Mouse (Mus musculus): ENCODE results near the gene Itpr1. TPM values are rescaled to one million over a fixed set of nuclear protein-coding genes. Genes with fewer than 3 reads are reported as not detected.

Itpr1 gene
- polyA plus RNA-seq, 2 experiments, result 10.7 to 17.1 TPM

DNA sequence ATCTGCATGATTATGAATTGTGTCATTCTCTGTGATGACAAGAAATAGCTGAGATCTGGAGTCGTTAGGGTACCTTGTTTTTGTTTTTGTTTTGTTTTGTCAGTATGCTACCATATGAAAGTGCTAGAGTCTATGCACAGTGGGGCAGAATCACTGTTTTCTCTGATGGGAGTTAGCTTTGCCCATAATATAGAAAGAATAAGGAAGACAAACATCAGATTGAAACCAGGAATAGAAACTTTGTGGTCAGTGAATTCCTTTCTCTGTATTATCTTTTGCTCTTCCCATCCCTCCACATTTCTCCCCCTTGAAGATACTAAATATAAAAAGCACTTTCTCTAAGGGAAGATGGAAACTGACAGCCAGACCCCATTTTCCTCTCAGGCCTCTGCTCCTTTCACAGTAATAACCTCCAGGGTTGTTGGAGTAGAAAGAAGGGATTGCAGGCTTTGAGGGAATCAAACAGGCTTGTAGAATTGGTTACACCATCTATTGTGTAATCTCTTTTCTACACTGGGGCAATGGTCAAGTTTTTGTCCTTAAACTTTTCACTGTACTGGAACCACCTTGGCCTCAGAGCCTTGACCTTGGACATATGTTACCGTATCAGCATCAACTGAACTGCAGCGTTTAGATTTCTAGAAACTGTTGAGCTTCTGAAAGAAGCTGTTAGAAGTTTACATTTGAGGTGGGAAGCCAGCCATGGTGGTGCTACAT lies 33.6 kb downstream of the Itpr1 start:
- ATAC-seq (ENCODE audit: low FRiP score, low read depth) (no peak), DNase-seq (ENCODE audit: low spot score) (no peak)
- no peak overlapping the region for H3K4me2 ChIP-seq (replicated peaks; ENCODE audit: low read depth, low read length, severe bottlenecking)
- no peak overlapping the region for H3K27ac ChIP-seq (replicated peaks; ENCODE audit: low read depth, low read length)
- H3K36me3 ChIP-seq (ENCODE audit: control insufficient read depth, insufficient read depth, low read length), result no peaks in the 10 kb centered on the region; the same call in 1 of the 2 replicates
- no peak overlapping the region for H3K4me3 ChIP-seq (replicated peaks; ENCODE audit: low read length)
- H3K27me3 ChIP-seq (ENCODE audit: control insufficient read depth, insufficient read depth, low read length), result no peaks in the 10 kb centered on the region
- no peak overlapping the region for H3K9ac ChIP-seq (ENCODE audit: low read depth, low read length, severe bottlenecking)
- H3K4me1 ChIP-seq (ENCODE audit: control insufficient read depth, insufficient read depth, low read length), result peaks cover 21% of the 10 kb centered on the region
- no peaks in the 10 kb centered on the region for H3K9me3 ChIP-seq (ENCODE audit: control insufficient read depth, low read length)
- 76% methylated on average over 3 of the region's 3 CpGs for WGBS
- no peak for TF ChIP-seq POLR2A (IDR thresholded peaks at IDR 0.05; ENCODE audit: borderline replicate concordance, extremely low read depth, insufficient read depth, insufficient read length)

DNA sequence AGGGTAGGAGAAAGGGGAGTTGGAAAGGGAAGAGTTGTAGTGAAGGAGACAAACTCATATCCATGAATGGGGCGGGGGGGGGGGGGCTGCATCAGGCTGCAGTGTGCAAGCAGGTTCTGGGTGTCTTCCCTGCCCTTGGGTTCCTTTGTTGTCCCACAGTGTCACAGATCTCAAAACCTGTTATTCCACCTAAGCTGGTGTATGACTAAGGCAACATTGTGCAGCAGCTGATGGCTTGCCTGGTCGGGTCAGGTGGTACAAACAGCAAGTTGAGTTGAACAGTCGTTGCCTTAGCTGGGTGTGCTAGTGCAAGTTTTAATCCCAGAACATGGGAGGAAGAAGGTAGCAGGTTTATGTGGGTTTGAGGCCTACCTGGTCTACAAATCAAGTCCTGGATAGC lies 34.3 kb downstream of the Itpr1 start:
- no peaks in the 10 kb centered on the region for H3K9me3 ChIP-seq (ENCODE audit: control insufficient read depth, low read length)
- no peak for TF ChIP-seq POLR2A (IDR thresholded peaks at IDR 0.05; ENCODE audit: borderline replicate concordance, extremely low read depth, insufficient read depth, insufficient read length)
- ATAC-seq (ENCODE audit: low FRiP score, low read depth), result no peak
- WGBS, result 85% methylated on average over 3 of the region's 3 CpGs
- no peaks in the 10 kb centered on the region for H3K27me3 ChIP-seq (ENCODE audit: control insufficient read depth, insufficient read depth, low read length)
- H3K9ac ChIP-seq (ENCODE audit: low read depth, low read length, severe bottlenecking), result no peak overlapping the region
- H3K27ac ChIP-seq (replicated peaks; ENCODE audit: low read depth, low read length), result no peak overlapping the region
- H3K4me1 ChIP-seq (ENCODE audit: control insufficient read depth, insufficient read depth, low read length), result peaks cover 21% of the 10 kb centered on the region
- no peak for DNase-seq (ENCODE audit: low spot score)
- no peak overlapping the region for H3K4me2 ChIP-seq (replicated peaks; ENCODE audit: low read depth, low read length, severe bottlenecking)
- H3K36me3 ChIP-seq (ENCODE audit: control insufficient read depth, insufficient read depth, low read length), result no peaks in the 10 kb centered on the region; the same call in 1 of the 2 replicates
- no peak overlapping the region for H3K4me3 ChIP-seq (replicated peaks; ENCODE audit: low read length)

DNA sequence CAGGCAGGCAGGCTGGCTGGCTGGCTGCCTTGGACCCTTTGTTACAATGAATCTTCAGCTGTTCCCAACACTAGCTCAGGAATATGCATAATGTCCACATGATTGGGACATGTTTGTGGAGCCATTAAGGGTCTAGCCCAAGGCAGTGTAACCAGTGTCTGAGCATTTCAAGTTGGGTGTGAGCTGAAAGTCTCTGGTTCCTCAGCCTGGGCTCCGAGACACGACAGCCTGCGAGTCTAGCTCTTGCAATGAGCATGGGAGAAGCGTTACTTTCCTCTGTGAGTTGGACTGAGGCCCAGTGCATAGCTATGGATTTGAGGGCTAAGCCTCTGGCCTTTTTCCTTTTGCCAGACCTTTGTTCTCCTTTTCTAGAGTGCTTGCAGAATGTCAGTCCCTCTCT lies 35.6 kb downstream of the Itpr1 start:
- WGBS, result 23% methylated on average over 4 of the region's 4 CpGs
- peak; percentile 79 for DNase-seq (ENCODE audit: low spot score)
- H3K9me3 ChIP-seq (ENCODE audit: control insufficient read depth, low read length), result no peaks in the 10 kb centered on the region
- H3K9ac ChIP-seq (ENCODE audit: low read depth, low read length, severe bottlenecking), result no peak overlapping the region
- no peak overlapping the region for H3K4me2 ChIP-seq (replicated peaks; ENCODE audit: low read depth, low read length, severe bottlenecking)
- no peak for TF ChIP-seq POLR2A (IDR thresholded peaks at IDR 0.05; ENCODE audit: borderline replicate concordance, extremely low read depth, insufficient read depth, insufficient read length)
- no peaks in the 10 kb centered on the region for H3K27me3 ChIP-seq (ENCODE audit: control insufficient read depth, insufficient read depth, low read length)
- peaks cover 21% of the 10 kb centered on the region for H3K4me1 ChIP-seq (ENCODE audit: control insufficient read depth, insufficient read depth, low read length)
- H3K4me3 ChIP-seq (replicated peaks; ENCODE audit: low read length), result no peak overlapping the region
- H3K36me3 ChIP-seq (ENCODE audit: control insufficient read depth, insufficient read depth, low read length), result no peaks in the 10 kb centered on the region
- peak overlapping the region; percentile 76 for H3K27ac ChIP-seq (replicated peaks; ENCODE audit: low read depth, low read length)
- peak; percentile 58; the same call in 1 of the 2 replicates for ATAC-seq (ENCODE audit: low FRiP score, low read depth)

GRCm38 (mm10) chr6:108249031-108249917 lies 36.4 kb downstream of the Itpr1 start:
- no peak overlapping the region for H3K4me3 ChIP-seq (replicated peaks; ENCODE audit: low read length)
- no peaks in the 10 kb centered on the region for H3K27me3 ChIP-seq (ENCODE audit: control insufficient read depth, insufficient read depth, low read length)
- peak overlapping the region; percentile 76 for H3K27ac ChIP-seq (replicated peaks; ENCODE audit: low read depth, low read length)
- WGBS, result 30% methylated on average over 9 of the region's 9 CpGs
- no peak for TF ChIP-seq POLR2A (IDR thresholded peaks at IDR 0.05; ENCODE audit: borderline replicate concordance, extremely low read depth, insufficient read depth, insufficient read length)
- ATAC-seq (ENCODE audit: low FRiP score, low read depth) (peak; percentile 62), DNase-seq (ENCODE audit: low spot score) (no peak)
- peaks cover 21% of the 10 kb centered on the region for H3K4me1 ChIP-seq (ENCODE audit: control insufficient read depth, insufficient read depth, low read length)
- no peak overlapping the region for H3K4me2 ChIP-seq (replicated peaks; ENCODE audit: low read depth, low read length, severe bottlenecking)
- H3K9ac ChIP-seq (ENCODE audit: low read depth, low read length, severe bottlenecking), result no peak overlapping the region
- H3K9me3 ChIP-seq (ENCODE audit: control insufficient read depth, low read length), result no peaks in the 10 kb centered on the region
- no peaks in the 10 kb centered on the region for H3K36me3 ChIP-seq (ENCODE audit: control insufficient read depth, insufficient read depth, low read length)

DNA sequence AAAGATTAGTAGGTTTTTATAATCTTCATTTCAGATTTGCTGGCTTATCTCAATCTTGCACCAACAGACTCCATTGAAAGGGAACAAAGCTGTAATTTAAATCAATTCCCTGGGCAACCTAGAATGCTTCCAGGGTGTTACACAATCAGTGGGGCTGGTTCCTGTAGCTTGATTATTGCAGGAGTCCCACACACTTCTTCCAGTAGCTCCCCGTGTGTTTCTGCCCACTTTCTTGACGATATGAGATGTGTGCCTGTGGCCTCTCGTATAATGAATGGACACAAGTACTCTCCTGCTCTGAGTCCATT lies 37.0 kb downstream of the Itpr1 start:
- no peak for DNase-seq (ENCODE audit: low spot score)
- Histone ChIP-seq H3K27ac (replicated peaks; ENCODE audit: low read depth, low read length) (no peak overlapping the region), H3K9ac (ENCODE audit: low read depth, low read length, severe bottlenecking) (no peak overlapping the region), H3K27me3 (ENCODE audit: control insufficient read depth, insufficient read depth, low read length) (no peaks in the 10 kb centered on the region), H3K36me3 (ENCODE audit: control insufficient read depth, insufficient read depth, low read length) (no peaks in the 10 kb centered on the region), H3K4me1 (ENCODE audit: control insufficient read depth, insufficient read depth, low read length) (peaks cover 24% of the 10 kb centered on the region), H3K4me3 (replicated peaks; ENCODE audit: low read length) (no peak overlapping the region), H3K9me3 (ENCODE audit: control insufficient read depth, low read length) (no peaks in the 10 kb centered on the region), H3K4me2 (replicated peaks; ENCODE audit: low read depth, low read length, severe bottlenecking) (no peak overlapping the region)
- no peak for TF ChIP-seq POLR2A (IDR thresholded peaks at IDR 0.05; ENCODE audit: borderline replicate concordance, extremely low read depth, insufficient read depth, insufficient read length)
- ATAC-seq (ENCODE audit: low FRiP score, low read depth), result no peak
- 73% methylated on average over 3 of the region's 3 CpGs for WGBS
